Mouse (Mus musculus) midbrain, postnatal 0 days (tissue): ENCODE measurements at regions not wholly inside any gene's neighbourhood (a gene's known extent, or its start where the extent isn't known, plus 50 kb on each side); places are given as distances from the start of the nearest gene placed in this dataset.
A peak's percentile ranks its signal among the peaks of the same experiment; 100 is the strongest.

Experiments used
- ATAC-seq: fragments of 200-750 bp; cut with Nextera tagmentation; 2 replicates; pipeline ENCODE4 v1.8.0; 2017; ENCODE audit warnings: moderate number of reproducible peaks, mild to moderate bottlenecking, moderate TSS enrichment, moderate library complexity; ENCODE audit not compliant: low FRiP score
- DNase-seq: peaks from one replicate; pipeline ENCODE4 v3.0.0-alpha.2; 2015; ENCODE audit warnings: low spot score
- H3K27ac ChIP-seq: fragments of 300-500 bp; sonication (generic); 2 replicates; pipeline ENCODE4 v1.5.1; 2014; ENCODE audit warnings: low read depth, mild to moderate bottlenecking, low read length, mixed read lengths
- H3K27me3 ChIP-seq: fragments of 300-500 bp; sonication (generic); 2 replicates; pipeline ENCODE4 v1.6.1; 2014; ENCODE audit warnings: low read length, control low read depth, mixed read lengths; ENCODE audit not compliant: insufficient read depth
- H3K36me3 ChIP-seq: fragments of 300-500 bp; sonication (generic); 2 replicates; pipeline ENCODE4 v1.6.1; 2014; ENCODE audit warnings: low read length, control low read depth, mixed read lengths; ENCODE audit not compliant: insufficient read depth
- H3K4me1 ChIP-seq: fragments of 300-500 bp; sonication (generic); 2 replicates; pipeline ENCODE4 v1.6.1; 2014; ENCODE audit warnings: mild to moderate bottlenecking, control low read depth, antibody characterized with exemption, low read length, mixed read lengths; ENCODE audit not compliant: insufficient read depth
- H3K4me2 ChIP-seq: fragments of 300-500 bp; sonication (generic); 2 replicates; pipeline ENCODE4 v1.6.1; 2014; ENCODE audit warnings: low read depth, mild to moderate bottlenecking, low read length, mixed read lengths; ENCODE audit not compliant: poor library complexity, severe bottlenecking
- H3K4me3 ChIP-seq: fragments of 300-500 bp; sonication (generic); 2 replicates; pipeline ENCODE4 v1.5.1; 2014; ENCODE audit warnings: low read depth, mild to moderate bottlenecking, low read length, moderate library complexity
- H3K9ac ChIP-seq: fragments of 300-500 bp; sonication (generic); replicated peaks from 2 replicates; pipeline ENCODE4 v1.6.1; 2014; ENCODE audit warnings: mild to moderate bottlenecking, low read length, moderate library complexity, mixed read lengths; ENCODE audit not compliant: poor library complexity, severe bottlenecking
- H3K9me3 ChIP-seq: fragments of 300-500 bp; sonication (generic); 2 replicates; pipeline ENCODE4 v1.6.1; 2016; ENCODE audit warnings: low read length, control low read depth
- CTCF ChIP-seq: IDR thresholded peaks from 2 replicates; pipeline ENCODE4 v1.5.1; 2016; ENCODE audit warnings: antibody characterized with exemption, mild to moderate bottlenecking
- WGBS: fragments of 180-500 bp; shearing (Covaris S2); extraction: QIAGEN DNeasy Blood & Tissue Kit; methylation state at CpG from one replicate; pipeline ENCODE4 v1.1.7; 2014; 5-methylcytosine and 5-hydroxymethylcytosine counted together

DNA sequence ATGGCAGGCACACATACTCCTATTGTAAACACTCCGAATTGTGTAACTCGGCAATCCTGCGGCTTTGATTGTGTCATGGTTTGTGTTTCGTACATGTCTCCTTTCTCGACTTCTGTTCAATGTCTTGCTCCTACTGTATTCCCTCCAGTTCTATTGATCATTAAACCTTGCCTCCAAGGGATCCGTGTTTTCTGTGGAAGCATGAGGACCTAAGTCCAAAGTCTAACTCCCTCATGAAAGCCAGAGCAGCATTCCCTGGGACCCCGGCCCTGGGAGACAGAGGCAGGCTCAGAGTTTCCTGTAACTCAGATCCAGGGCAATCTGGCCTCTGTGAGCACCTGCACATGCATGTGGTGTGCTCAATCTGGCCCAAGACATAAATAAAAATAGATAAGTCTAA is 521.7 kb upstream of the Kdm8 start:
- Histone ChIP-seq H3K27me3 (no peaks in the 10 kb centered on the region), H3K4me2 (no peak overlapping the region), H3K9ac (no peak overlapping the region), H3K4me3 (no peak overlapping the region), H3K27ac (no peak overlapping the region), H3K4me1 (no peaks in the 10 kb centered on the region), H3K36me3 (no peaks in the 10 kb centered on the region), H3K9me3 (no peaks in the 10 kb centered on the region)
- TF ChIP-seq CTCF: no peak
- DNase-seq (no peak), ATAC-seq (no peak)
- 91% methylated on average over 7 of the region's 7 CpGs for WGBS

DNA sequence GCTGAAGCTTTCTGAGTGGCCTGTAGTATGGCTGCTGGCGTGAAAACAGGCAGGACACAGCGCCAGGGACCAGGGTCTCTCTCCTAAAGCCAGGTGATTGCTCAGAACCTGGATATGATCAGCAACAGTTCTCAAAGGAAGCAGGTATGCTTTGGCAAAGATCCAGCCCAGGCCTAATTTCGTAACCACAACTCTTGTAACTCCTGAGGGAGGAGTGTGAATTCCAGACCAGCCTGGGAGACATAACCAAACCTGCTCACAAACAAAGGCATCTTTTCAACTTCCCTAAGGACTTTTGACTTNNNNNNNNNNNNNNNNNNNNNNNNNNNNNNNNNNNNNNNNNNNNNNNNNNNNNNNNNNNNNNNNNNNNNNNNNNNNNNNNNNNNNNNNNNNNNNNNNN is 510.9 kb upstream of the Kdm8 start:
- Histone ChIP-seq H3K27me3 (no peaks in the 10 kb centered on the region), H3K4me3 (no peak overlapping the region), H3K4me2 (no peak overlapping the region), H3K9me3 (no peaks in the 10 kb centered on the region), H3K4me1 (no peaks in the 10 kb centered on the region), H3K9ac (no peak overlapping the region), H3K27ac (no peak overlapping the region), H3K36me3 (no peaks in the 10 kb centered on the region)
- DNase-seq: no peak
- WGBS: 90% methylated on average over 3 of the region's 3 CpGs
- no peak for ATAC-seq
- no peak for TF ChIP-seq CTCF

DNA sequence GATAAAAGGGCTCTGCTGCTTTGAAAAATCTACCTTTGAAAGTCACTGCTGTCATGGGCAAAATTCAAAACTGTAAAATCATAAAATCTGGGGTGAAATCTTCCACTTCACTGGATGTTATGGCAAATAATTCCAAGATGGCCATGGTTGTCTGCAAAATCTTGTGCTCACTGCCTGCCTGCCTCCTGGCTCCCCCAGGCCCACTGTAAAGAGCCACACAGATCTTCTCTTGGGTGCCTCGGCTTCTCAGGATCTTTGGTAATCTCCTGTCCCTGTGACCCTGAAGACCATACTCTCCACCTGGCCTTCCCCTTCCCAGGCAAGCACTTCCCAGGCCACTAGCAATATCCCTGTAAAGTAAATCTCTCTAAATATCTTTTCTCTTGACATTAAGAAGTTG is 505.1 kb upstream of the Kdm8 start:
- H3K9ac ChIP-seq: no peak overlapping the region
- H3K9me3 ChIP-seq: no peaks in the 10 kb centered on the region
- H3K27me3 ChIP-seq: no peaks in the 10 kb centered on the region
- TF ChIP-seq CTCF: no peak
- no peak overlapping the region for H3K27ac ChIP-seq
- no peaks in the 10 kb centered on the region for H3K36me3 ChIP-seq
- WGBS: 86% methylated on average over 1 of the region's 1 CpGs
- ATAC-seq (no peak), DNase-seq (no peak)
- H3K4me1 ChIP-seq: no peaks in the 10 kb centered on the region
- no peak overlapping the region for H3K4me2 ChIP-seq
- no peak overlapping the region for H3K4me3 ChIP-seq

DNA sequence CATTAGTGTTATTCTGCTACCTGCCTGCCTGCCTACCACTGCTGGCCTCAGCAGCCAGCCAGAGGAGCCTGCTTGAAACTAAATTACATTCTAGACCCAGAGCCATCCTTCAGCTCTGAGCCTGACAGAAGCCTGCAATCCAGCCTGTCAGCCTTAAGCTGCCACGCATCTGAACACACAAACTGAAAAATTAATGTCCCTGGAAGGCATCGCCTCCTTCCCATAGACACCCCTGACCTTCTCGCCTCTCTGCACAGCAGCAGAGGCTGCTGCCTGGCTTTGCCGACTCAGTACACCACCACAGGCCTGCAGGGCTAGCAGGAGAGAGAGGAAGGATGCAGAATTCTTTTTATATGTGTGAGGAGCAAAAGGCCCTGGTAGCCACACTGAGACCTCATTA is 502.9 kb upstream of the Kdm8 start:
- TF ChIP-seq CTCF: no peak
- no peak overlapping the region for H3K4me2 ChIP-seq
- no peaks in the 10 kb centered on the region for H3K4me1 ChIP-seq
- WGBS: 48% methylated on average over 4 of the region's 4 CpGs
- no peak overlapping the region for H3K9ac ChIP-seq
- no peak for ATAC-seq
- peak; percentile 26 for DNase-seq
- H3K36me3 ChIP-seq: no peaks in the 10 kb centered on the region
- no peaks in the 10 kb centered on the region for H3K27me3 ChIP-seq
- H3K27ac ChIP-seq: no peak overlapping the region
- no peaks in the 10 kb centered on the region for H3K9me3 ChIP-seq
- no peak overlapping the region for H3K4me3 ChIP-seq

DNA sequence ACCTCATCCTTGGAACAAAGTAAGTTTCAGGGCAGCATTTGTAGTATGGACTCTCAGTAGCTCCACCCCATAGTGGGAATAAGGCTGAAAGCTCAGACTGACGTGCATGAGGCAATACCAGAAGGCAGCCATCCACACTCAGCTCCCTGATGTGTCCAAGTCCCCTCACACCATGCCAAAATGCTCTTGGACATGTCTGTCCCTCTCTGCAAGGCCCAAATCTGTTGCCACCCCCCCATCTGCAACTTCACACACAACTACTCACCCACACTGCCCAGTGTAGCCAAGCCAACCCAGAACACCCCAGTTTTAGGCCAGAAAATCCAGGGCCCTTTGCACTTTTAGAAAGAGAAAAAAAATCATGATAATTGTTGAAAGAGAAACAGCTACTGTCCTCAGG is 498.1 kb upstream of the Kdm8 start:
- no peaks in the 10 kb centered on the region for H3K36me3 ChIP-seq
- no peak overlapping the region for H3K27ac ChIP-seq
- no peak overlapping the region for H3K4me3 ChIP-seq
- 65% methylated on average over 1 of the region's 1 CpGs for WGBS
- H3K27me3 ChIP-seq: no peaks in the 10 kb centered on the region
- DNase-seq (no peak), ATAC-seq (no peak)
- no peaks in the 10 kb centered on the region for H3K9me3 ChIP-seq
- H3K4me2 ChIP-seq: no peak overlapping the region
- no peak overlapping the region for H3K9ac ChIP-seq
- H3K4me1 ChIP-seq: no peaks in the 10 kb centered on the region
- no peak for TF ChIP-seq CTCF

DNA sequence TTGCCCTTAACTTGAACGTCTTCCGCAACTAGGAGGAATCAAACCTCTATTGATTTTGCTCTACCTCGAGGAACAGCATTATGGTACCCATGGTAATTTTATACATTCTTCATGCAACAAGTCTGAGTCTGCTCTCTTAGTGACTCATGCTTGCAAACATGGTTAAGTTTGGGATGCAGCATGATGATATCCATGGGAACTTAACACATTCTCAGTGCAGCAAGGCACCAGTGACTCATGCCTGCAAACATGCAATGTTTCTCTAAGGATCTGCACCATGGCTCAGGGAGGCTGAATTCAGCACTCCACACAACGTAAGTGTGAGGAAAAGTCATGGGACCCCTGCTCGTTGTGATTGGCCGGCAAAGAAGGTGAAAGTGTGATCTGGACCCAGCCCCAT is 487.1 kb upstream of the Kdm8 start:
- no peak overlapping the region for H3K4me2 ChIP-seq
- ATAC-seq (no peak), DNase-seq (no peak)
- no peak overlapping the region for H3K9ac ChIP-seq
- no peaks in the 10 kb centered on the region for H3K36me3 ChIP-seq
- no peak overlapping the region for H3K4me3 ChIP-seq
- H3K27me3 ChIP-seq: no peaks in the 10 kb centered on the region
- no peak overlapping the region for H3K27ac ChIP-seq
- H3K9me3 ChIP-seq: no peaks in the 10 kb centered on the region
- H3K4me1 ChIP-seq: 0 out of 2 replicates have a peak, but pooled peaks cover 2% of the 10 kb centered on the region
- no peak for TF ChIP-seq CTCF
- 88% methylated on average over 6 of the region's 6 CpGs for WGBS
